Mouse (Mus musculus) small intestine, adult 2 months (tissue): ENCODE data around the gene Large2.

Experiments used
- CTCF ChIP-seq: fragments of 200-500 bp; IDR thresholded peaks from 2 replicates; pipeline ENCODE4 v1.5.1; 2012; ENCODE audit warnings: low read depth, mild to moderate bottlenecking, control low read depth, inconsistent platforms, low read length, moderate library complexity, mixed read lengths; ENCODE audit not compliant: insufficient replicate concordance, insufficient read length; ENCODE audit errors: extremely low read depth
- POLR2A ChIP-seq: fragments of 200-500 bp; IDR thresholded peaks from 2 replicates; pipeline ENCODE4 v1.6.1; 2012; ENCODE audit warnings: low read depth, mild to moderate bottlenecking, control low read depth, inconsistent platforms, low read length, moderate library complexity

- TF ChIP-seq CTCF (no peak), POLR2A (no peak)
Measured at GRCm38 (mm10) chr2:92361795-92362194, 12.9 kb downstream of the Large2 start.
